Comparison of ENCODE assay signal across 9 mouse cellular contexts in genomic region chr13:46572648-46573163, GRCm38 (mm10).
A peak's percentile ranks its signal among the peaks of the same experiment; 100 is the strongest.
DNase-seq lines count a peak whose midpoint lies in the region; ATAC-seq and TF ChIP-seq lines count a peak whose summit lies in the region.
"Had no signal": no experiment of that assay in that cellular context is flagged by ENCODE, and none has a peak within 500 bp of the region (broad histone marks: within the 10 kb centered on the region; RNA-seq: fewer than 3 reads in every experiment).

No protein-coding gene starts in this region.

- H3K4me2 ChIP-seq in lung, embryonic 16.5 days (ENCODE audit: low read depth, low read length): peak overlapping the region; percentile 51
- peak overlapping the region; percentile 37 for H3K4me2 ChIP-seq in heart, embryonic 12.5 days
- peak overlapping the region; percentile 65 for H3K4me2 ChIP-seq in myocyte (ENCODE audit: low read depth)
- H3K4me2 ChIP-seq: embryonic facial prominence, embryonic 12.5 days had no signal

- H3K79me2 ChIP-seq in myocyte (ENCODE audit: control insufficient read depth, insufficient read depth): no peaks in the 10 kb centered on the region

- H3K9ac ChIP-seq in lung, embryonic 16.5 days (ENCODE audit: low read length): no peak overlapping the region; the same call in 1 of the 2 replicates
- H3K9ac ChIP-seq in heart, embryonic 12.5 days: peak overlapping the region; percentile 48
- H3K9ac ChIP-seq: embryonic facial prominence, embryonic 12.5 days had no signal

- H3K9me3 ChIP-seq in lung, embryonic 16.5 days (ENCODE audit: control insufficient read depth, low read length): no peaks in the 10 kb centered on the region
- no peaks in the 10 kb centered on the region for H3K9me3 ChIP-seq in heart, embryonic 12.5 days (replicated peaks)
- H3K9me3 ChIP-seq: embryonic facial prominence, embryonic 12.5 days had no signal

- intact Hi-C loops in heart, postnatal 36 days (cut with DNase I): loop anchor here (5.0 kb wide), 2 partner anchors 50 to 145 kb away; no protein-coding TSS in a partner anchor

- H3K4me3 ChIP-seq in lung, embryonic 16.5 days (ENCODE audit: low read length): peak overlapping the region; percentile 3; the same call in 1 of the 2 replicates
- no peak overlapping the region for H3K4me3 ChIP-seq in heart, embryonic 12.5 days
- no peak overlapping the region for H3K4me3 ChIP-seq in myocyte
- H3K4me3 ChIP-seq: embryonic facial prominence, embryonic 12.5 days had no signal

- H3ac ChIP-seq in myocyte (ENCODE audit: control insufficient read depth, insufficient read length): no peak overlapping the region

- peak overlapping the region; percentile 0 for H3K27ac ChIP-seq in lung, embryonic 16.5 days (ENCODE audit: low read length)
- peak overlapping the region; percentile 97 for H3K27ac ChIP-seq in heart, embryonic 12.5 days (ENCODE audit: poor library complexity, severe bottlenecking)
- H3K27ac ChIP-seq: embryonic facial prominence, embryonic 12.5 days had no signal

- no peaks in the 10 kb centered on the region for H3K36me3 ChIP-seq in lung, embryonic 16.5 days (ENCODE audit: control insufficient read depth, insufficient read depth, low read length)
- H3K36me3 ChIP-seq in heart, embryonic 12.5 days: 0 out of 2 replicates have a peak, but pooled peaks cover 3% of the 10 kb centered on the region
- no peaks in the 10 kb centered on the region for H3K36me3 ChIP-seq in myocyte (ENCODE audit: control insufficient read depth, insufficient read depth)
- H3K36me3 ChIP-seq: embryonic facial prominence, embryonic 12.5 days had no signal

- no peaks in the 10 kb centered on the region for H3K27me3 ChIP-seq in lung, embryonic 16.5 days (ENCODE audit: control insufficient read depth, insufficient read depth, low read depth, low read length)
- H3K27me3 ChIP-seq in heart, embryonic 12.5 days (replicated peaks): peaks cover 2% of the 10 kb centered on the region; the same call in 1 of the 2 replicates
- H3K27me3 ChIP-seq in myocyte (ENCODE audit: control insufficient read depth, insufficient read depth, insufficient read length): no peaks in the 10 kb centered on the region
- H3K27me3 ChIP-seq: embryonic facial prominence, embryonic 12.5 days had no signal

- no peak for ATAC-seq in lung, embryonic 16.5 days (ENCODE audit: low read depth)
- no peak for ATAC-seq in heart, embryonic 12.5 days (ENCODE audit: insufficient number of reproducible peaks, low FRiP score)
- ATAC-seq in cerebellum, adult (ENCODE audit: insufficient number of reproducible peaks, low FRiP score, low TSS enrichment): no peak

- TF ChIP-seq POLR2A in myocyte (IDR thresholded peaks at IDR 0.05; ENCODE audit: insufficient read length, low read depth): no peak

- 22% methylated on average over 9 of the region's 9 CpGs for WGBS in lung, embryonic 16.5 days
- WGBS in heart, embryonic 12.5 days: 34% methylated on average over 9 of the region's 9 CpGs

- H3K4me1 ChIP-seq in lung, embryonic 16.5 days (replicated peaks; ENCODE audit: control insufficient read depth, insufficient read depth, low read length): peaks cover 7% of the 10 kb centered on the region
- peaks cover 32% of the 10 kb centered on the region for H3K4me1 ChIP-seq in heart, embryonic 12.5 days (replicated peaks)

- peak; percentile 55 for DNase-seq in heart, adult 11 months
- no peak for DNase-seq in heart, postnatal 36 days
- no peak for DNase-seq in lung, adult 18-20 months
- no peak for DNase-seq in adrenal gland, adult 2 months

TF ChIP-seq in myocyte, 11 proteins besides CTCF, POLR2A, EP300 and RAD21:
- TF ChIP-seq USF1 (IDR thresholded peaks at IDR 0.05; ENCODE audit: low read depth) (no peak), MYOG (IDR thresholded peaks at IDR 0.05; ENCODE audit: control insufficient read depth in 1 of 3, insufficient read depth in 1 of 3, insufficient read length in 2 of 3, low read depth in 2 of 3) (no peak), TCF3 (IDR thresholded peaks at IDR 0.05; ENCODE audit: insufficient read length, low read depth) (no peak), MAX (IDR thresholded peaks at IDR 0.05; ENCODE audit: low read depth) (no peak), CEBPB (IDR thresholded peaks at IDR 0.05; ENCODE audit: insufficient read depth, poor library complexity, severe bottlenecking) (no peak), POLR2AphosphoS2 (IDR thresholded peaks at IDR 0.05; ENCODE audit: insufficient read length, low read depth) (no peak), TCF12 (IDR thresholded peaks at IDR 0.05; ENCODE audit: insufficient read depth, poor library complexity, severe bottlenecking) (no peak), REST (IDR thresholded peaks at IDR 0.05; ENCODE audit: insufficient read depth, insufficient read length) (no peak)
